Mouse (Mus musculus): ENCODE measurements around the gene Syce3.
A peak's percentile ranks its signal among the peaks of the same experiment; 100 is the strongest.

Syce3 gene

DNA sequence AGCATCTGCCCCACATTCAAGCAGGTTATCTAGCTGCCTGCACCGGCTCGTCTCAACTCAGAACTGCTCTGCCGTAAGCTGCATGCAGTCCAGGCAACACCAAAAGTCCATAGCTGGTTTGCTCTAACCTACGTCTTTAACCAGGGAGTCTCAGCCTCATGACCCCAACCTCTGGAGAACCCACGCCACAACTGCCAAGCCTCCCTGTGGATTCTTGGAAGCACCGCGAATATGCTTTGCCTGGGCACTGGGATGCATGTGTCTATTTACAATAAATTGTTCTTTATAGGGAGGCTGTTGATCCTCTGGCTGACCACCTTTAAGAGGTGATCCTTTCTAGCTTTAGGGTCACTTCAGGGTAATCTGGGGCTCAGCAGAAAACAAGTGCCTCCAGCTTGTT lies 37.8 kb downstream of the Syce3 start:
- no peak for DNase-seq

DNA sequence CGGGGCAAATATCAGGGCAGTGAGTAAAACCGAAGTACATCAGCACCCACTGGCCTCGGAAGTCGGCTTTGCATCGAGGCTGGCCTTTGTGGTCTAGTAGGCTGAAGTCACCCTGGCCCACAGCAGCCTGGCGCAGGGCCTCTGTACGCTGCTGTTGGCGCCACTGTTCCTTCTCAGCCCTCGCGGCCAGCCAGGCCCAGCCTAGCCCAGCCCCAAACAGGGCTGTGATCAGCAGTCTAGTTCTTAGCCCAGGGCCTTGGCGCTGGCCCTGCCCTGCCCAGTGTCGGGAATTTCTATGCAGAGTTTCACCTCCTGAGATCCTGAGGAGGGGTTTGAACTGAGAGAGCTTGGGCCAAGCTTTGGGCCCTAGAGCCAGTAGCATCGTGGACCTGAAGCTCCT lies 38.2 kb downstream of the Syce3 start:
- DNase-seq: no peak

DNA sequence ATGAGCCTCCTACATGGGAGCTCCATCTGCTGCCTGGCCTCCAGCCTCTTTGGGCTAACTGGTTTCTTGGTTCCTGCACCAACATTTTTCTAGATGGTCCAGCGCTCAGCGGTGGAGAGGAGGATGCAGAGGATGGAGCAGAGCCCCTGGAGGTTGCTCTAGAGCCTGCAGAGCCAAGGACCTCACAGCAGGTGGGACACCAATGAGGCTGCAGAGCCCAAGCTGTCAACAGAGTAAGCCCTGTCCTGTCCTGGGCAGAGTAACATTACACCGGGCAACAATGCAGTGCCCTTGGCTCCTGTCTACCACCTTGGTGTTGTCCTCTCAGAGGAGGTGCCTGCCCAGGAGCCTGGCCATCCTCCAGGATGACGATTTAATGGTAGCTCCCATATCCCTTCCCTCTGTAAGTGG lies 45.2 kb downstream of the Syce3 start:
- DNase-seq: no peak

DNA sequence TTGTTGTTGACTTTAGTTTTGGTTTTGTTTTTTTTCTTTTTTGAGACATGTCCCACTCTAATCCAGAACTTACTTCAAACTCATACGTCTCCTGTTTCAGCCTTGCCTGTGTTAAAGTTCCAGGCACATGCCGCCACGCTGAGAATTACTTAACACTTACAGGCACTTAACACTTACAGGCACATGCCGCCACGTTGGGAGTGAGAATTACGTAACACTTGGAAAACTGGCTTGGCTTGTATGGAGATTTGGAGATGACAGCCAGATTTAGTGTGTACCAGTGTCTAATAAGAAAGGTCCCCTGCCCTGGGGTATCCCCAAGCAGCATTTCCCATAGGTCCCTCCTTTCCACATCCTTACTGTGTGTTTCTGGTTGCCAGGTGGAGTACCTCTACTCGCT lies 47.3 kb downstream of the Syce3 start:
- peak; percentile 85 for DNase-seq

DNA sequence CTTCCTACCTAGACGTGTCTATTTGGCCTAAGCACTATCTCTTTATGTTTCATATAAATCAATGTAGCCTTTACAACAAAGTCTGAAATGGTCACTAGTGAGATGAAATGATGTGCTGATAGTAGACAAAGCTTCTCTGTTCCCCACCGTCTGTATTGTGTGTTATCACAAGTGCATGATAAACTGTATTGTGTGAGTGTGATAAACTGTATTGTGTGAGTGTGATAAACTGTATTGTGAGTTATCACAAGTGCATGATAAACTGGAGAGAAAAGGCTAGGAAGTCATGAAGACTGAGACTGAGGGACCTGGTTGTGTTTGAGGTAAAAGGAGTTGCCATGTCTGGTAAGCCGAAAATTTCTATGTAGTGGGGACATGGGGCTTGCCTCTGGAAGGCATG lies 51.5 kb downstream of the Syce3 start:
- DNase-seq: no peak

DNA sequence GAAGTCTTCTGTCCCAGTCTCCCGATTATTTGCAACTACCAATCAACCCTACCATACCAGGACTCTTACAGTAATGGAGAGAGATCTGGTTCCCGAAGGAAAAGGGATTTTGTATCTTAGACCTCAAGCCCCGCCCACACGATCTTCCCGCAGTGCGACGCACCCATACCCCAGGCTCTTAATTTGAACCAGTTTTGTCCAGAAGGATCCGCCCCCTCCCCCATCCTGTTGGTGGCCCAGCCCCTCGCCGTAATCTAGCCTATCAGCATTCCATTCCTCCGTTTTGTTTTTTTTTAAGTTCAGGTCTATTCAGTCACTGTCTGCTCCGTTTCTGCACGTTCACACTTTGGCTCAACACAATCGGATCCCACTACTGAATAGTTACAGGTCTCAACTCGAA lies 53.9 kb downstream of the Syce3 start:
- DNase-seq: peak; percentile 79

DNA sequence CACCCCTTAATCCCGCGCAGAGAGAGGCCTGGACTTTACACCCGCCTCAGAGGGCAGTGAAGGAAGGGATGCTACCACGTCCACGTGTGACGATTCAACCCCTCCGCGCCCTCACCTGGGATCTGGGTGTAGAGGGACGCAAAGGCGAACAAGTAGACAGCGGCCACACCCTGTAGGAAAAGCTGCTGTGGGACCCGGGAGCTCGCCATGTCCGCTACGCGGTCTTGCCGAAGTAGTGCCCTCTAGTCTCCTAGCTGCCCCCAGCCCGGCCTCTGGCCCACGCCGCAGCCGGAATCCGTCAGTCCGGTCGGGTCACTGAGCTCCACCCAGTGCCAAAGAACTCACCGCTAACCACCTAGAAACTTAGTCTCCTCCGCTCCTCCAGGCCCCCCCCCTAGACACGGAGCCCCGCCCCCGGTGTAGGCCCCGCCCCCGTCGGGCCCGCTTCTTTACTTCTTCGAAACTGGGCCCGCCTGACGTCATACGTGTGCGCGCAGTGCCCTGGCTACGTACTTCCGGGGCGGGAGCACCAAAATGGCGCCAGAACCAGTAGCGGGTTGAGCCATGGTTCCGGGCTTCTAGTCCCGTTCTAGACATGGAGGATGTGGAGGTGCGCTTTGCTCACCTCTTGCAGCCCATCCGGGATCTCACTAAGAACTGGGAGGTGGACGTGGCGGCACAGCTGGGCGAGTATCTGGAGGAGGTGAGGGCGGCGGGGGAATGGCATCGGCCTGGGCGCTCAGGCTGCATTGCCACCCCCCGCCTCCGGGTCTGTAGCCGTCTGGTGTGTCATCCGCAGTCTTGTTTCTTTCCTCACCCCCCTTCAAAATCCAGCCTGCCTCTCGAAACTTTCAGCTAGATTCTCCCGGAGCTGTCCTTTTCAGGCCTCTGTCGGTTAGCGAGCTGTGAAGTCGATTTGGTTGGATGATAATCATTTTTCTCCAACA lies 54.8 kb downstream of the Syce3 start, which contains the start of the genes Lmf2 and Ncaph2:
TSS of gene Lmf2 (minus strand) at position 419 of the 947 bp plus-strand sequence.
TSS of gene Ncaph2 (plus strand) at position 479 of the 947 bp plus-strand sequence.
- DNase-seq: peak; percentile 97

DNA sequence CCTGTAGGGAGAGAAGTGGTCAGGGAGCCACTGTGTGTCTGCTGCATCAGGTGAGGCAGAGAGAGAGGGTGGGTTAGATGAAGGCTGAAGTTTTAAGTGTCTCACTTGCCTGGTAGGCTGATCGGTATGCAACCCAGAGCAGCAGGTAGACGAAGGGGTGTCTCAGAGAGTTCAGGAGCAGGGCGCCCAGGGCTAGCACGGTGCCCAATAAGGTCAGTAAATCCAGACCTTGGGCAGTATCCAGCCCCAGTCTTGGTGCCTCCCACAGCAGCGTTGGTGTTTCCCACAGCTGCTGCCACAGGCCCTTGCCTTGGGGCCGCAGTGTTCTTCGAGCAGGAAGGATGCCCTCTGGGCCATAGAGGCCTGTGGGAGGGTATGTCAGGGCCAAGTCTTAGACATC lies 55.8 kb downstream of the Syce3 start:
- DNase-seq: no peak

DNA sequence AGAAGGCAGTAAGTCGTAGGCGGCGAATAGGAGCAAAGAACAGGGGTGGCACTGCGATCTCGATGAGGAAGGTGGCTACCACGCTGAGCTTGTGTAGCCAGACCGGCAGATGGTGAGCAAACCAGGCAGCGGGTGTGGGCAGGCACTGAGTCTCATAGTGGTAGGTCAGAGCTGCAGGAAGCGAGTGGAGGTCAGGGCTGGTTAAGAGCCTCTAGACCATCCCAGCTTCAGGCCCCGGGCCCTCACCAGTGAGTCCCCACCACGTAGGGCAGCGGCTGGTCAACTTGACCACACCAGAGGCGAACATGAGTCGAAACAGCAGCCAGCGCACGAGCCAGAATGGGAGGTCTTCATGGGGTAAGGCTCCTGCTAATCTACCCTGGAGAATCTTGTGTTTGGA lies 56.5 kb downstream of the Syce3 start:
- no peak for DNase-seq

DNA sequence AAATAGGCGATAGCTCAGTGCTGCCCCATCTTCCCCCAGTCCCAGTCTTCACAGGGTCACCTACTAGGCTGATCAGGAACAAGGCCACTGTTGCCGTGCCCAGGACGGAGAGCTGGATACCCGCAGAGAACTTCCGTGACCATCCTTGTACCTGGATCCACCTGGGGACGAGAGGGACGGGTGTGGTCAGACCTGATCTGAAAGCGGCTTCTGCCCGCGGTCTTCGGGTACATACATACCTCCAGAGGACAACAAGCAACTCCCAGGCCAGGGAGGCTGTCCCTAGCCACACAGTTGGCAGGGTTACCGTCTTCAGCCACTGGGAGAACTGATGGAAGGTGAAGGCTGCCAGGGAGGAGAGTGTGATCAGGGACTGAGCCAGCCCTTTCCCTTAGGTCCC lies 57.5 kb downstream of the Syce3 start:
- no peak for DNase-seq

DNA sequence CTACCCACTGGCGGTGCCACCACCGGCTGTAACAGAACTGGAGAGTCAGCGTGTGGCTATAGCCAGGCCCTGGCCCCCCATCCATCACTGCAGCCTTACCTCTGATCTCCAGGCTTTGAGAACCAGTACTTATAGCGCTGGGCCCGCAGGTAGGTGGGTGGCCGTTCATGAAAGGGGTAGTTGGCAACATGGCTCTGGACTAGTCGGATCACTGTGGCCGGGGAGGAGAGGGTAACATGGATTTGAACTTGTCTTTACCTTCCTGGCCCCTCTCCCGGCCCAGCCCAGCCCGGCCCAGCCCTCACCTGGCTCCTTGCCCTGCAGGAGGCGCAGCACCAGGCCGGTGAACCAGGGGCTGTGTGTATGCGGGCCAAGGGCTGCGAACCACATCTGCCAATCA lies 58.2 kb downstream of the Syce3 start:
- DNase-seq: no peak

DNA sequence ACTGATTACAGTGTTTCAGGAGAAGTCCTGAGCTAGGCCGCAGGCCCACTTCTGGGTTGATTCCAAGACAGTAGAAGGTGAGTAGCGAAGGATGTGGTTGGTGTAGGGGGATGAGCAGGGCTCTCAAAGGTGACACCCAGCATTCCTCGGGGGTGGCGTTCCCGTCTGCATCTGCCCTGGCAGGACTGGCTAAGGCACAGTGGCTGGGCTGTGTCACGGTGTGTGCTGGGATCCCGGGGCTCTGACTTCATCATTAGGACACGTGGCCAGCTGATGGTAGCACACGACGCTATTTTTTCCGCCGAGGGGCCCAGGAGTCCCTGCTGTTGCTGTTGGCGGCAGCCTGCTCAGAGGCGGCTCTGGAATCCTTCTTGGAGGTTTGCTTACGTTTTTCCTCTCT lies 59.0 kb downstream of the Syce3 start:
- no peak for DNase-seq

DNA sequence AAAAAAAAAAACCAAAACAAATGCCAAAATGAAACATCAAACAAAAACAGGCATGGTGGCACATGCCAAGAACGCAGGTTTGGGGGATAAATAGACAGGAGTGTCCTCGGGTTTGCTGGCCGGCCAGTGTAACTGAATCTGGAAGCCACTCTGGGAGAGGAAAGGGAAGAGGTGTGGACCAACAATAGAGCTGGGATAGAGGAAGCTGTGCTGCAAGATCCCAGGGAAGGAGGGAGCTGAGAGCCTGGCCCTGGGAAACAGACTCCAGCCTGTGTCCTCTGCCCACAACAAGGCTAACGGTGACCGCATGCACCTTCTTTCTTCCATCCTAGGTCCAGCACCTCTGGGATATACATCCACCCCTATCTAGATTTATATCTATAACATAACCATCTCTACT lies 59.9 kb downstream of the Syce3 start:
- peak; percentile 45 for DNase-seq

DNA sequence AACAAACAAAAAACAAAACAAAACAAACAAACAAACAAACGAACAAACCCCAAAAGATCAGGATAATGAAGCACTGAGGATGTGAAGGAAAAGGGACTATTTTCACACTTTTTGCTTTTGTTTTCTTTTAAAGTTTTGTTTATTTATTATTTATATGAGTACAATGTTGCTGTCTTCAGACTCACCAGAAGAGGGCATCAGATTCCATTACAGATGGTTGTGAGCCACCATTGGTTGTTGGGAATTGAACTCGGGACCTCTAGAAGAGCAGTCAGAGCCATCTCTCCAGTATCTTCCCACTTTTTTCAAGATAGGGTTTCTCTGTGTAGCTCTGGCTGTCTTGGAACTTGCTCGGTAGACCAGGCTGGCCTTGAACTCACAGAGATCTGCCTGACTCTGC lies 67.0 kb downstream of the Syce3 start:
- DNase-seq: peak; percentile 36

DNA sequence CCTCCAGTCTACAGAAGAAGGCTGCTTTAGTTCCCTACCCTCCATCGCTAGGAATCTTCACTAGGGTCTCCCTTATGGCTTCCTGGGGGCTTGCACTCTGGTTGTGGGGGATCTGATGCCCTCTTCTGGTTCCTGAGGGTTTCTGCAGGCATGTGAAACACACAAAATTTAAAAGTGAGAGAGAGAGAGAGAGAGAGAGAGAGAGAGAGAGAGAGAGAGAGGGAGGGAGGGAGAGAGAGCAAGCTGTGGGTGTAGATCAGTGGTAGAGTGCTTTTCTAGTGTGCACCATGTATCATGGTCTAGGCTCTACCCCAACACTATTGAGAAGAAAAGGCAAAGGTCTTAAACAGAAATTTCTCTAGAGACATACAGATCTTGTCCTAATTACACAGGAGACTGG lies 68.6 kb downstream of the Syce3 start:
- no peak for DNase-seq
